Mouse (Mus musculus): Measurements from ENCODE around the gene Arrdc2. TPM values are rescaled to one million over a fixed set of nuclear protein-coding genes. Genes with fewer than 3 reads are reported as not detected.

The Arrdc2 gene
- polyA plus RNA-seq, 1 experiment from 2014 or later = 6.9 TPM

GRCm38 (mm10) chr8:70843941-70844340, 4.4 kb upstream of the Arrdc2 start:
- Histone ChIP-seq H3K9me3 (ENCODE audit: control insufficient read depth) (no peaks in the 10 kb centered on the region), H3K4me2 (replicated peaks; ENCODE audit: low read depth) (no peak overlapping the region), H3K27me3 (replicated peaks; ENCODE audit: control insufficient read depth, insufficient read depth, low read length) (no peaks in the 10 kb centered on the region), H3K27ac (ENCODE audit: low read depth, low read length) (no peak overlapping the region), H3K4me3 (ENCODE audit: low read depth, low read length) (no peak overlapping the region), H3K9ac (ENCODE audit: low read depth, low read length) (no peak overlapping the region), H3K4me1 (replicated peaks; ENCODE audit: control insufficient read depth, insufficient read depth, low read length) (0 out of 2 replicates have a peak, but pooled peaks cover 3% of the 10 kb centered on the region), H3K36me3 (ENCODE audit: control insufficient read depth, insufficient read depth) (no peaks in the 10 kb centered on the region)
- no peak for TF ChIP-seq CTCF (IDR thresholded peaks at IDR 0.05; ENCODE audit: low read depth)
- WGBS = 85% methylated on average over 8 of the region's 8 CpGs
- ATAC-seq = no peak

- no peak overlapping the region for H3K9ac ChIP-seq (ENCODE audit: low read depth, low read length)
- 87% methylated on average over 5 of the region's 5 CpGs for WGBS
Measured at GRCm38 (mm10) chr8:70843214-70843773, 3.8 kb upstream of the Arrdc2 start.

GRCm38 (mm10) chr8:70842484-70842883, 3.0 kb upstream of the Arrdc2 start:
- H3K9ac ChIP-seq (ENCODE audit: low read depth, low read length) = no peak overlapping the region
- no peaks in the 10 kb centered on the region for H3K36me3 ChIP-seq (ENCODE audit: control insufficient read depth, insufficient read depth)
- 73% methylated on average over 25 of the region's 25 CpGs for WGBS
- ATAC-seq = no peak
- H3K4me1 ChIP-seq (replicated peaks; ENCODE audit: control insufficient read depth, insufficient read depth, low read length) = 0 out of 2 replicates have a peak, but pooled peaks cover 3% of the 10 kb centered on the region
- no peaks in the 10 kb centered on the region for H3K27me3 ChIP-seq (replicated peaks; ENCODE audit: control insufficient read depth, insufficient read depth, low read length)
- no peak for TF ChIP-seq CTCF (IDR thresholded peaks at IDR 0.05; ENCODE audit: low read depth)
- no peak overlapping the region for H3K27ac ChIP-seq (ENCODE audit: low read depth, low read length)
- no peak overlapping the region for H3K4me3 ChIP-seq (ENCODE audit: low read depth, low read length)
- no peak overlapping the region for H3K4me2 ChIP-seq (replicated peaks; ENCODE audit: low read depth)
- H3K9me3 ChIP-seq (ENCODE audit: control insufficient read depth) = no peaks in the 10 kb centered on the region

More at GRCm38 (mm10) chr8:70843214-70843773, 3.8 kb upstream of the Arrdc2 start:
- TF ChIP-seq CTCF (IDR thresholded peaks at IDR 0.05; ENCODE audit: low read depth) = no peak
- H3K27ac ChIP-seq (ENCODE audit: low read depth, low read length) = no peak overlapping the region
- no peaks in the 10 kb centered on the region for H3K36me3 ChIP-seq (ENCODE audit: control insufficient read depth, insufficient read depth)
- H3K9me3 ChIP-seq (ENCODE audit: control insufficient read depth) = no peaks in the 10 kb centered on the region
- H3K27me3 ChIP-seq (replicated peaks; ENCODE audit: control insufficient read depth, insufficient read depth, low read length) = no peaks in the 10 kb centered on the region
- H3K4me3 ChIP-seq (ENCODE audit: low read depth, low read length) = no peak overlapping the region
- no peak overlapping the region for H3K4me2 ChIP-seq (replicated peaks; ENCODE audit: low read depth)
- H3K4me1 ChIP-seq (replicated peaks; ENCODE audit: control insufficient read depth, insufficient read depth, low read length) = 0 out of 2 replicates have a peak, but pooled peaks cover 3% of the 10 kb centered on the region
- no peak for ATAC-seq

- H3K27me3 ChIP-seq (replicated peaks; ENCODE audit: control insufficient read depth, insufficient read depth, low read length) = no peaks in the 10 kb centered on the region
- peak overlapping the region; percentile 74; the same call in 1 of the 2 replicates for H3K27ac ChIP-seq (ENCODE audit: low read depth, low read length)
- peak overlapping the region; percentile 32; the same call in 1 of the 2 replicates for H3K4me2 ChIP-seq (replicated peaks; ENCODE audit: low read depth)
- H3K9ac ChIP-seq (ENCODE audit: low read depth, low read length) = no peak overlapping the region
- no peak for ATAC-seq
- TF ChIP-seq CTCF (IDR thresholded peaks at IDR 0.05; ENCODE audit: low read depth) = peak; percentile 98
- H3K36me3 ChIP-seq (ENCODE audit: control insufficient read depth, insufficient read depth) = peaks cover 7% of the 10 kb centered on the region; the same call in 1 of the 2 replicates
- H3K4me3 ChIP-seq (ENCODE audit: low read depth, low read length) = no peak overlapping the region
- H3K4me1 ChIP-seq (replicated peaks; ENCODE audit: control insufficient read depth, insufficient read depth, low read length) = 0 out of 2 replicates have a peak, but pooled peaks cover 3% of the 10 kb centered on the region
- 22% methylated on average over 22 of the region's 22 CpGs for WGBS
- no peaks in the 10 kb centered on the region for H3K9me3 ChIP-seq (ENCODE audit: control insufficient read depth)
Measured at GRCm38 (mm10) chr8:70841147-70842072, 1.9 kb upstream of the Arrdc2 start.

- no peak for TF ChIP-seq CTCF (IDR thresholded peaks at IDR 0.05; ENCODE audit: low read depth)
- H3K27ac ChIP-seq (ENCODE audit: low read depth, low read length) = peak overlapping the region; percentile 74
- 0 out of 2 replicates have a peak, but pooled peaks cover 3% of the 10 kb centered on the region for H3K4me1 ChIP-seq (replicated peaks; ENCODE audit: control insufficient read depth, insufficient read depth, low read length)
- ATAC-seq = no peak
- peaks cover 15% of the 10 kb centered on the region; the same call in 1 of the 2 replicates for H3K36me3 ChIP-seq (ENCODE audit: control insufficient read depth, insufficient read depth)
- H3K4me3 ChIP-seq (ENCODE audit: low read depth, low read length) = no peak overlapping the region
- WGBS = 28% methylated on average over 10 of the region's 10 CpGs
- no peaks in the 10 kb centered on the region for H3K27me3 ChIP-seq (replicated peaks; ENCODE audit: control insufficient read depth, insufficient read depth, low read length)
- peak overlapping the region; percentile 32 for H3K4me2 ChIP-seq (replicated peaks; ENCODE audit: low read depth)
- H3K9me3 ChIP-seq (ENCODE audit: control insufficient read depth) = no peaks in the 10 kb centered on the region
- no peak overlapping the region for H3K9ac ChIP-seq (ENCODE audit: low read depth, low read length)
Measured at GRCm38 (mm10) chr8:70840590-70840989, 1.1 kb upstream of the Arrdc2 start.

Data from intestine, postnatal 0 days (tissue).